Mouse (Mus musculus) testis, adult 2 months (tissue): ENCODE data around the gene Bnc2. TPM values are rescaled to one million over a fixed set of nuclear protein-coding genes. Genes with fewer than 3 reads are reported as not detected.

Experiments
- H3K27ac ChIP-seq: fragments of 200-500 bp; 2 replicates; pipeline ENCODE4 v1.5.1; 2012; ENCODE audit warnings: low read depth, low read length; ENCODE audit not compliant: control insufficient read depth, insufficient read depth
- H3K27me3 ChIP-seq: fragments of 200-500 bp; 2 replicates; pipeline ENCODE4 v1.6.1; 2012; ENCODE audit warnings: mild to moderate bottlenecking, low read length, moderate library complexity; ENCODE audit not compliant: control insufficient read depth, insufficient read depth
- H3K36me3 ChIP-seq: fragments of 200-500 bp; 2 replicates; pipeline ENCODE4 v1.6.1; 2012; ENCODE audit warnings: mild to moderate bottlenecking, low read length; ENCODE audit not compliant: control insufficient read depth, insufficient read depth
- H3K4me1 ChIP-seq: fragments of 200-500 bp; 2 replicates; pipeline ENCODE4 v1.6.1; 2012; ENCODE audit warnings: low read length; ENCODE audit not compliant: control insufficient read depth, insufficient read depth
- H3K4me3 ChIP-seq: fragments of 200-500 bp; 2 replicates; pipeline ENCODE4 v1.5.1; 2012; ENCODE audit warnings: low read depth, mild to moderate bottlenecking, low read length, moderate library complexity, mixed read lengths; ENCODE audit not compliant: control insufficient read depth
- CTCF ChIP-seq: fragments of 200-500 bp; IDR thresholded peaks from 2 replicates; pipeline ENCODE4 v1.5.1; 2012; ENCODE audit warnings: low read depth, mild to moderate bottlenecking, inconsistent platforms, low read length, moderate library complexity; ENCODE audit not compliant: control insufficient read depth, insufficient read depth, insufficient replicate concordance
- POLR2A ChIP-seq: fragments of 200-500 bp; IDR thresholded peaks from 2 replicates; pipeline ENCODE4 v1.6.1; 2012; ENCODE audit warnings: low read depth, mild to moderate bottlenecking, inconsistent platforms, low read length, moderate library complexity; ENCODE audit not compliant: control insufficient read depth
- polyA plus RNA-seq: library from polyadenylated mRNA; depleted of rRNA; stranded (reverse); fragments of >200 nt; gene quantifications from 2 replicates; pipeline ENCODE4 v1.2.3, GENCODE M21; 2012

Gene Bnc2
- polyA plus RNA-seq, 1 experiment, result 9.7 TPM

DNA sequence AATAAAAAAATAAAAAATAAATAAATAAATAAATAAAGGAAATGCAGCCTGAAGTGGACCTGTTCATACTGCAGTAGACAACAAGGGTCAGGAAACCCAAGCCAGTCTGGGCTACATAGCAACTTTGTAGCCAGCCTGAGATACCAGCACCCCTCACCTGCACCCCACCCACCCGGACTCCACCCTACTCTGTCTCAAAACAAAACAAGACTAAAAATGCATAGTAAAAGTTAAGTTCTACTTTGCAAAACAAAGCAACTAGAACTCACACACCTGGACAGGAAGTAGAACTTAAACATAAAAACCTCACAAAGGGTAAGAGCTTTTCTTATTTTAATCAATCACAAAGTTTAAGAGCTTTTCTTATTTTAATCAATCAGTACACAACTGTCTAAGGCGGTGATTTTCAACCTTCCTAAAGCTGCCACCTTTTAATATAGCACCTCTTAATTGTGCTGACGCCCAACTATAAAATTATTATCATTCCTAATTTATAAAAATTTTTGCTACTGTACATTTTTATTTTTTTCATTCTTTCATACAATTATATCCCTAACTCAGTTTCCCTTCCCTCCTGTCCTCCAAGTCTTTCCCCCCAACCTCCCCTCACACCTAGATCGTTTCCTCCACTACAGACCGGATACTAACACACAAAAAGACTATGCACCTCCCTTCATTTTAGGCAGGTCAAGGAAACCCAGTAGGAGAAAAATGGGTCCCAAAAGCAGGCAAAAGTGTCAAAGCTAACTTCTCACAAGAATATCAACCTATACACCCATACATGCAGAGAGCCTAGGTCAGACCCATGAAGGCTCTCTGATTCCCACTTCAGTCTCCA is 12.6 kb downstream of the Bnc2 start:
- TF ChIP-seq CTCF (no peak), POLR2A (no peak)
- no peaks in the 10 kb centered on the region for H3K36me3 ChIP-seq
- H3K4me3 ChIP-seq, result no peak overlapping the region
- H3K27ac ChIP-seq, result no peak overlapping the region
- H3K27me3 ChIP-seq, result no peaks in the 10 kb centered on the region
- H3K4me1 ChIP-seq, result no peaks in the 10 kb centered on the region

DNA sequence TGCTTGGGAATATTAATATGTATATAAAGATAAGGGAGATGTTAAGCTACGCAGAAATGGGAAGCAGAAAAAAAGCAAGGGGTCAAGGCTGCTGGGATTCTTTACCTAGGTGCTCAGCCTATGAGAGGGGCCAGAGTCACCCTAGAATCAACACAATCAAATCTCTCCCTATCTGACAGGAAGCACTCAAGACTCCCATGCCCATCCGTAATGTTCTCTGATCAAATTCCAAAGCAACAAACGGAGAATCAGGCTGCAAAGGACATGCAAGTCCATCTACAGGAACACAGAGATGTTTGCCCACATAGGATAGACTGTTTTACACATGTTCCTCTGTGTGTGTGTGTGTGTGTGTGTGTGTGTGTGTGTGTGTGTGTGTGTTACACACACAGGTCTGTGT is 13.7 kb downstream of the Bnc2 start:
- Histone ChIP-seq H3K36me3 (no peaks in the 10 kb centered on the region), H3K27ac (no peak overlapping the region), H3K4me1 (no peaks in the 10 kb centered on the region), H3K4me3 (no peak overlapping the region), H3K27me3 (no peaks in the 10 kb centered on the region)
- TF ChIP-seq CTCF (no peak), POLR2A (no peak)

DNA sequence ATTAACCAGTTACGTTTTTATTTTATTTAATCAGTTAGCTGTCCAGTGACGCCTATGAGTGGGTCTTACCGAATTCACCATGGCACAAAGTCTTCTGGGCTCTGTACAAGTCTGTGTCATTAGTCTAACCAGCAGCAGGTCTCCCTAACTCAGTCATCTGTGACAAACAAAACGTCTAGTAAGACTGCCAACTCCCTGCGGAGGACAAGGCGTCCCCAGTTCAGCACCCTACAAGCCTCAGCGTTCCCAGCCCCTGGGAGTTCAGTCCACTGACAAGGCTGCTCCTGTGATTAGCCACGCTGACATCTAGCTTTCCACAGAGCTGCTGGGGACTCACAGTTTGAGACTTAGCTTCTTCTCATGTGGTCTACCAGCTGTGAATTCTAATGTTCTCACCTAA is 23.3 kb downstream of the Bnc2 start:
- Histone ChIP-seq H3K27ac (no peak overlapping the region), H3K27me3 (no peaks in the 10 kb centered on the region), H3K4me3 (no peak overlapping the region), H3K36me3 (no peaks in the 10 kb centered on the region), H3K4me1 (no peaks in the 10 kb centered on the region)
- TF ChIP-seq POLR2A (no peak), CTCF (no peak)

DNA sequence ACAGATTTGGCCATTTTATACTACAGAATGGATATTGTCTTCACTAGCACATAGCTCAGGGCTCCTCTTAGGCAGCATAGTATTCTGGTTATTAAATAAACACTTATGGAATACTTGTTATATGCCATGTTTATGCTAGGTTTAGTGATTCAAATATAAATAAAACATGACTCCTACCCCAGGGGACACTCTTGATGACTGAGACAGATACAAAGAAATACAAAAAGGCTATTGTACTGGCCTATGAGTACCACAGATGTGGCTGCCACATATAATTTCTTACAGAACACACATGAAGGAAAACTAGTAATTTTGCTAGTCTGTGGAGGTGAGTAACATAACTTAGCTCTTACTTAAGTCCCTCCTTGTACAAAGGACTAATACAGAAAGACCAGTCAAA is 28.5 kb downstream of the Bnc2 start:
- Histone ChIP-seq H3K36me3 (no peaks in the 10 kb centered on the region), H3K27me3 (no peaks in the 10 kb centered on the region), H3K4me1 (no peaks in the 10 kb centered on the region), H3K4me3 (no peak overlapping the region), H3K27ac (no peak overlapping the region)
- TF ChIP-seq POLR2A (no peak), CTCF (no peak)

DNA sequence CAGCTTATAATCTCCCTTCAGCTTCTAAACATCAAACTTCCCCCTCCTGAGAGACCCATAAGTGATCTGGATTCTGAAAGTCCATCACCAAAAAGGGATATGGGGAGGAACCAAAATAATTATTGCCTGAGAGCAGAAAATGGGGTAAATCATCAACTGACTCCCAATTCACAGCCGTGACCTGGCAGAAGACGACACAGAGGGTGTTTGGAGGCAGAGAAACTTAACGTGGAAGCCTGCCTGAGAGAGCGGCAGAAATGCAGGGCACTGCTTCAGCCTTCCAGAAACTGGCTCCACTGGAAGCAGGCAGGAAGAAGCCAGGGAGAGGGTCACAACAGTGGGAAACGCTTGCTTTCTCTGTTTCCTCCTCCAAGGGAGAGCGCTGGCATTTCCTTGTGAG is 35.9 kb downstream of the Bnc2 start:
- H3K36me3 ChIP-seq, result no peaks in the 10 kb centered on the region
- H3K27me3 ChIP-seq, result no peaks in the 10 kb centered on the region
- TF ChIP-seq CTCF, result no peak
- no peak for TF ChIP-seq POLR2A
- H3K4me3 ChIP-seq, result no peak overlapping the region
- H3K27ac ChIP-seq, result no peak overlapping the region
- no peaks in the 10 kb centered on the region for H3K4me1 ChIP-seq

DNA sequence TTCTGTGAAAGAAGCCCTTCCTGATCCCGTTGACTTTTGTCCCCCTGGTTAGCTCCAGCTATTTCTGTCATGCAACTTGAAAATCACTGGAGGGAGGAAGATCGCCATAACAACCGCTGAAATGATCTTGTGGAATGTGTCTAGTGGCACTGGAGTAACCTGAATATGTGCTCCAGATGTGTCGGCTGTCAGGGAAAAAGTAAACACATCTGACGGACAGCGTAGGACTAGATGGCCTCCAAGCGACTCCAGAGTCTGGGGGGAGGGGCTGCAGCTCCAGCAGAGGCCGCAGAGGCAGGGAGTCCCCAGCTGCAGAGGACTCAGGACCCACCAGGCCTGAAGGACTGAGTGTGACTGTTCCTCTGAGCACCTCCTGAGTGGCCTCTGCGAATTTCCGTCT is 37.4 kb downstream of the Bnc2 start:
- no peaks in the 10 kb centered on the region for H3K27me3 ChIP-seq
- TF ChIP-seq CTCF, result no peak
- TF ChIP-seq POLR2A, result no peak
- no peaks in the 10 kb centered on the region for H3K4me1 ChIP-seq
- H3K4me3 ChIP-seq, result no peak overlapping the region
- H3K36me3 ChIP-seq, result no peaks in the 10 kb centered on the region
- H3K27ac ChIP-seq, result no peak overlapping the region

DNA sequence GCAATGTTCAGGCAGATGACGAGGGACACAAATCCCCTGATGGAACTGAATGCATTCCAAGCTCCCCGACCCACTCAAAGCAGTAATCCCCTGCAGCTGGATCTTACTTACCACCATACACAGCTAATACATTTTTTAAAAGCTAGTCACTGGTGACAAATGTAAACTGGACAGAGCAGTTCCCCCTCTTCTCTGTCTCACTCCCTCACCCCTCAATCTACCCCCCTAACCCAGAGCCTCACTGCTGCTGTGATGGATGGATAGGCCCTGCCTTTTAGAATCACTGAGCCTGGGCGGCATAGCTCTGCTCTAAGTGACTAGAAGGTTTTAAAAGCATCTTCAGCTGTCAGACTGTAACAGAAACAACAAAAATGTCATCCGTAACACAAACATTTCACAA is 40.3 kb downstream of the Bnc2 start:
- Histone ChIP-seq H3K4me1 (no peaks in the 10 kb centered on the region), H3K36me3 (no peaks in the 10 kb centered on the region), H3K27me3 (no peaks in the 10 kb centered on the region), H3K27ac (no peak overlapping the region), H3K4me3 (no peak overlapping the region)
- TF ChIP-seq CTCF (no peak), POLR2A (no peak)
